Mouse (Mus musculus): ENCODE results near the gene S100a7a.

- TF ChIP-seq CTCF (IDR thresholded peaks at IDR 0.05; ENCODE audit: extremely low read depth, insufficient read depth, low read length) = no peak
- no peak for TF ChIP-seq POLR2A (IDR thresholded peaks at IDR 0.05; ENCODE audit: extremely low read depth, insufficient read depth, low read length)
These were observed 37.9 kb upstream of the S100a7a start for GRCm38 (mm10) chr3:90615911-90616310.

Measured in cortical plate, adult 2 months (tissue).